Mouse (Mus musculus) brain, embryonic 18.5 days (tissue): Measurements from ENCODE around the gene Vmn2r9.
"Not testable (repeated sequence)": the region's sequence is repeated elsewhere in the genome, so short reads cannot be mapped to it uniquely, and the experiment has no call there.

Experiments used
- DNase-seq: peaks from one replicate; pipeline ENCODE4 v3.0.0-alpha.2; 2012; ENCODE audit warnings: low read depth, low spot score

Vmn2r9 gene

GRCm38 (mm10) chr5:108852501-108852900 is at the start of gene Vmn2r9:
Gene Vmn2r9, minus strand, starts transcription at chr5:108852601.
- not testable (repeated sequence) for DNase-seq

- not testable (repeated sequence) for DNase-seq
These were observed 14.3 kb upstream of the Vmn2r9 start for GRCm38 (mm10) chr5:108866746-108867145.

- no peak for DNase-seq
These were observed 2.9 kb downstream of the Vmn2r9 start for GRCm38 (mm10) chr5:108849466-108849865.

GRCm38 (mm10) chr5:108836156-108836555 is 16.2 kb downstream of the Vmn2r9 start:
- DNase-seq = no peak

- DNase-seq = no peak
These were observed 29.1 kb downstream of the Vmn2r9 start for GRCm38 (mm10) chr5:108823276-108823675.

- not testable (repeated sequence) for DNase-seq
These were observed 43.7 kb downstream of the Vmn2r9 start, which contains the start of gene Vmn2r8 for GRCm38 (mm10) chr5:108808750-108809149. Gene Vmn2r8, minus strand, starts transcription at chr5:108808850.

GRCm38 (mm10) chr5:108803646-108804045 is 48.8 kb downstream of the Vmn2r9 start:
- no peak for DNase-seq

GRCm38 (mm10) chr5:108795263-108795662 is 57.1 kb downstream of the Vmn2r9 start, which contains the start of gene Tmed11:
Gene Tmed11, minus strand, starts transcription at chr5:108795363.
- not testable (repeated sequence) for DNase-seq

- DNase-seq = not testable (repeated sequence)
These were observed 62.0 kb downstream of the Vmn2r9 start for GRCm38 (mm10) chr5:108790385-108790784.
